Mouse (Mus musculus): ENCODE data around the gene Nfkbil1. TPM values are rescaled to one million over a fixed set of nuclear protein-coding genes. Genes with fewer than 3 reads are reported as not detected.

Gene Nfkbil1
- polyA plus RNA-seq, 1 experiment from 2014 or later, result 4.3 TPM

GRCm38 (mm10) chr17:35222299-35222698, 13.3 kb downstream of the Nfkbil1 start:
- no peaks in the 10 kb centered on the region for H3K27me3 ChIP-seq (replicated peaks; ENCODE audit: control insufficient read depth, insufficient read depth, low read length)
- H3K27ac ChIP-seq (ENCODE audit: low read depth), result no peak overlapping the region
- H3K9me3 ChIP-seq (ENCODE audit: control insufficient read depth, low read length), result no peaks in the 10 kb centered on the region
- WGBS, result 65% methylated on average over 6 of the region's 6 CpGs
- peaks cover 28% of the 10 kb centered on the region for H3K36me3 ChIP-seq (ENCODE audit: control insufficient read depth, insufficient read depth, low read length)
- peaks cover 16% of the 10 kb centered on the region for H3K4me1 ChIP-seq (replicated peaks; ENCODE audit: control insufficient read depth, insufficient read depth, low read length)
- ATAC-seq (replicated peaks; ENCODE audit: low FRiP score, low TSS enrichment, low read depth) (no peak), DNase-seq (ENCODE audit: low spot score) (no peak)
- H3K9ac ChIP-seq (ENCODE audit: low read length), result no peak overlapping the region
- no peak overlapping the region for H3K4me3 ChIP-seq (ENCODE audit: low read depth, low read length)
- H3K4me2 ChIP-seq (ENCODE audit: low read length), result no peak overlapping the region

- ATAC-seq (replicated peaks; ENCODE audit: low FRiP score, low TSS enrichment, low read depth), result no peak
- H3K4me1 ChIP-seq (replicated peaks; ENCODE audit: control insufficient read depth, insufficient read depth, low read length), result peaks cover 16% of the 10 kb centered on the region
- H3K36me3 ChIP-seq (ENCODE audit: control insufficient read depth, insufficient read depth, low read length), result peaks cover 26% of the 10 kb centered on the region
- peak within 1 kb of the TSS; percentile 57 for H3K27ac ChIP-seq (ENCODE audit: low read depth)
- 69% methylated on average over 28 of the region's 28 CpGs for WGBS
- H3K9me3 ChIP-seq (ENCODE audit: control insufficient read depth, low read length), result no peaks in the 10 kb centered on the region
- no peaks in the 10 kb centered on the region for H3K27me3 ChIP-seq (replicated peaks; ENCODE audit: control insufficient read depth, insufficient read depth, low read length)
- H3K9ac ChIP-seq (ENCODE audit: low read length), result peak within 1 kb of the TSS; percentile 13; the same call in 1 of the 2 replicates
- DNase-seq (ENCODE audit: low spot score), result no peak
- no peak within 1 kb of the TSS for H3K4me2 ChIP-seq (ENCODE audit: low read length)
- H3K4me3 ChIP-seq (ENCODE audit: low read depth, low read length), result no peak within 1 kb of the TSS
Observed at GRCm38 (mm10) chr17:35220156-35220952, 15.2 kb downstream of the Nfkbil1 start, which contains the start of gene Gm16181. Gene Gm16181, plus strand, starts transcription at chr17:35220834.

- DNase-seq (ENCODE audit: low spot score), result no peak
- H3K4me2 ChIP-seq (ENCODE audit: low read length), result no peak overlapping the region
- no peak overlapping the region for H3K9ac ChIP-seq (ENCODE audit: low read length)
- ATAC-seq (replicated peaks; ENCODE audit: low FRiP score, low TSS enrichment, low read depth), result no peak
- no peak overlapping the region for H3K4me3 ChIP-seq (ENCODE audit: low read depth, low read length)
- H3K27ac ChIP-seq (ENCODE audit: low read depth), result no peak overlapping the region
- 67% methylated on average over 6 of the region's 6 CpGs for WGBS
- no peaks in the 10 kb centered on the region for H3K27me3 ChIP-seq (replicated peaks; ENCODE audit: control insufficient read depth, insufficient read depth, low read length)
- no peaks in the 10 kb centered on the region for H3K9me3 ChIP-seq (ENCODE audit: control insufficient read depth, low read length)
- peaks cover 16% of the 10 kb centered on the region for H3K4me1 ChIP-seq (replicated peaks; ENCODE audit: control insufficient read depth, insufficient read depth, low read length)
- H3K36me3 ChIP-seq (ENCODE audit: control insufficient read depth, insufficient read depth, low read length), result peaks cover 20% of the 10 kb centered on the region
Observed at GRCm38 (mm10) chr17:35219601-35220041, 16.0 kb downstream of the Nfkbil1 start.

DNA sequence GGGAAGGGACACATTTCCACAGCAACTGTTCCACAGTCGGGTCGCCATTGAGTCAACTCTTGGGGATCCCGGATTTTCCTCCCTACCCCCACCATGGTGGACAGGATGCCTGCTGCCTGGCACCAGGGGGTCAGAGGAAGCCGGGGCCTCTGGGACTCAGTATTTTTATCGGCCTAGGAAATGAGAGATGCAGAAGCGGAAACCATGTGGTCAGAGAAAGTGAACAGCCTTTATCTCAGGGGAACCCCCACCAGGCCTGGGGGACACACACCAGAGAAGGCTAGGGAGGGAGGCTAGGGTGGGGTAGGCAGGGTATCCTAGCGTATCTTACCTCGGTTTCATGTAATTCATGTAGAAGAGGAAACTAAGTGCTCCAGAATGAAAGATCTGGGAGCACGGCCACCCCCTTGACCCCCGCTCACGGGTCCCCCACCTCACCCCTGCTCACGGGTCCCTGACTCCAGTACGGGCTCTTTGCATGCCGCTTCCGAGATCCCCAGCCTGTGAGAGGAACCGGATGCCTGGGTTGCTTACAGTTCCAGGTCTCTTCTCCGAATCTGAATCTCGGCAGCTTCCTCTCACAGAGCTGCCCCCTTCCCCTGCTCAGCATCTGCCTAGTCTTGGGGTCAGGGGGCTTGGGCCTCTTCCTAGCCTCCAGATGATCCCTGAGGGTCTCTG, 16.9 kb downstream of the Nfkbil1 start:
- ATAC-seq (replicated peaks; ENCODE audit: low FRiP score, low TSS enrichment, low read depth) (no peak), DNase-seq (ENCODE audit: low spot score) (no peak)
- no peak overlapping the region for H3K9ac ChIP-seq (ENCODE audit: low read length)
- H3K4me2 ChIP-seq (ENCODE audit: low read length), result no peak overlapping the region
- no peaks in the 10 kb centered on the region for H3K27me3 ChIP-seq (replicated peaks; ENCODE audit: control insufficient read depth, insufficient read depth, low read length)
- H3K4me3 ChIP-seq (ENCODE audit: low read depth, low read length), result no peak overlapping the region
- H3K27ac ChIP-seq (ENCODE audit: low read depth), result 0 out of 2 replicates have a peak overlapping the region, but pooled peaks have one; percentile 2
- peaks cover 20% of the 10 kb centered on the region for H3K36me3 ChIP-seq (ENCODE audit: control insufficient read depth, insufficient read depth, low read length)
- H3K9me3 ChIP-seq (ENCODE audit: control insufficient read depth, low read length), result no peaks in the 10 kb centered on the region
- H3K4me1 ChIP-seq (replicated peaks; ENCODE audit: control insufficient read depth, insufficient read depth, low read length), result peaks cover 16% of the 10 kb centered on the region
- WGBS, result 75% methylated on average over 18 of the region's 18 CpGs

GRCm38 (mm10) chr17:35213071-35213470, 22.5 kb downstream of the Nfkbil1 start:
- no peaks in the 10 kb centered on the region for H3K27me3 ChIP-seq (replicated peaks; ENCODE audit: control insufficient read depth, insufficient read depth, low read length)
- WGBS, result 90% methylated on average over 5 of the region's 5 CpGs
- H3K36me3 ChIP-seq (ENCODE audit: control insufficient read depth, insufficient read depth, low read length), result no peaks in the 10 kb centered on the region
- no peak overlapping the region for H3K4me3 ChIP-seq (ENCODE audit: low read depth, low read length)
- ATAC-seq (replicated peaks; ENCODE audit: low FRiP score, low TSS enrichment, low read depth) (no peak), DNase-seq (ENCODE audit: low spot score) (no peak)
- no peak overlapping the region for H3K27ac ChIP-seq (ENCODE audit: low read depth)
- H3K4me2 ChIP-seq (ENCODE audit: low read length), result no peak overlapping the region
- H3K9ac ChIP-seq (ENCODE audit: low read length), result no peak overlapping the region
- no peaks in the 10 kb centered on the region for H3K4me1 ChIP-seq (replicated peaks; ENCODE audit: control insufficient read depth, insufficient read depth, low read length)
- no peaks in the 10 kb centered on the region for H3K9me3 ChIP-seq (ENCODE audit: control insufficient read depth, low read length)

- WGBS, result 70% methylated on average over 3 of the region's 3 CpGs
- no peak overlapping the region for H3K4me3 ChIP-seq (ENCODE audit: low read depth, low read length)
- no peaks in the 10 kb centered on the region for H3K4me1 ChIP-seq (replicated peaks; ENCODE audit: control insufficient read depth, insufficient read depth, low read length)
- no peak for DNase-seq (ENCODE audit: low spot score)
- H3K36me3 ChIP-seq (ENCODE audit: control insufficient read depth, insufficient read depth, low read length), result no peaks in the 10 kb centered on the region
- H3K4me2 ChIP-seq (ENCODE audit: low read length), result no peak overlapping the region
- no peak overlapping the region for H3K9ac ChIP-seq (ENCODE audit: low read length)
- no peaks in the 10 kb centered on the region for H3K27me3 ChIP-seq (replicated peaks; ENCODE audit: control insufficient read depth, insufficient read depth, low read length)
- H3K27ac ChIP-seq (ENCODE audit: low read depth), result no peak overlapping the region
- no peaks in the 10 kb centered on the region for H3K9me3 ChIP-seq (ENCODE audit: control insufficient read depth, low read length)
- ATAC-seq (replicated peaks; ENCODE audit: low FRiP score, low TSS enrichment, low read depth), result no peak
Observed at GRCm38 (mm10) chr17:35210593-35210992, 25.0 kb downstream of the Nfkbil1 start.

DNA sequence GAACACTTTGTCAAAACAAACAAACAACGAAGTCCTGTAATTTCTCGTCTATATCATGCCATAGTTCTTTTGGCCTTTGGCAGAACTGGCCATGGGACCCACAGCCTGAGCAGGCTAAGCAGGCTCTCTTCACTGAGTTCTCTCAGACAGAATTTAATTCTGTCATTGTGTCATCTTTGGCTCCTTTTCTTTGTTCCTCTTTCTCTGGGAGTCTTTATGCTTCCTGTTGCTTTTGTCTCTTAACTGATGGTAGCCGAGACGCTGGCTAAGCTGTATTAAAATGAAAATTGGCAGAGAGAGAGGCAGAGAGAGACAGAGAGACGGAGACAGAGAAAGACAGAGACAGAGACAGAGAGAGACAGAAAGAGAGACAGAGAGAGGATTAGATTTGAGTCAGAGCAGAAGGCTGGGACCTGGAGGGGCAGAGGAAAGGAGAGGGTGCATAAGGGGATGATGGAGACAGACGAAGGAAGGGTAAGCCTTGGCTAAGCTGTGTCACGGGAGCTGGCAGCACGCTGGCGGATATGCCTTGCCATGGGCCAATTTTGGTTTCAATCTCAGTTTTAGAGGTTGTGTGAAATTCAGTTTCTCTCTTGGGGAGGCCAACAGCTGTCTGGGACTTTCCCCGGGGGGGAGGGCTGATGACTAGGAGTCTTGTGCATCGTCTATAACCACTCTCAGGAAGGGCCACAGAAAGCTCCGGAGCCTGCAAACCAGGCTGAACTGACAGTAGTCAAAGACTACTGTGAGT, 25.6 kb downstream of the Nfkbil1 start:
- no peaks in the 10 kb centered on the region for H3K36me3 ChIP-seq (ENCODE audit: control insufficient read depth, insufficient read depth, low read length)
- WGBS, result 78% methylated on average over 12 of the region's 12 CpGs

GRCm38 (mm10) chr17:35205380-35205769, 30.2 kb downstream of the Nfkbil1 start:
- Histone ChIP-seq H3K27ac (ENCODE audit: low read depth) (no peak overlapping the region), H3K36me3 (ENCODE audit: control insufficient read depth, insufficient read depth, low read length) (no peaks in the 10 kb centered on the region), H3K4me2 (ENCODE audit: low read length) (no peak overlapping the region), H3K9me3 (ENCODE audit: control insufficient read depth, low read length) (no peaks in the 10 kb centered on the region), H3K4me1 (replicated peaks; ENCODE audit: control insufficient read depth, insufficient read depth, low read length) (no peaks in the 10 kb centered on the region), H3K9ac (ENCODE audit: low read length) (no peak overlapping the region), H3K4me3 (ENCODE audit: low read depth, low read length) (no peak overlapping the region), H3K27me3 (replicated peaks; ENCODE audit: control insufficient read depth, insufficient read depth, low read length) (peaks cover 19% of the 10 kb centered on the region; the same call in 1 of the 2 replicates)
- ATAC-seq (replicated peaks; ENCODE audit: low FRiP score, low TSS enrichment, low read depth) (no peak), DNase-seq (ENCODE audit: low spot score) (no peak)
- WGBS, result 44% methylated on average over 10 of the region's 10 CpGs

More for the DNA sequence above, 25.6 kb downstream of the Nfkbil1 start:
- no peaks in the 10 kb centered on the region for H3K9me3 ChIP-seq (ENCODE audit: control insufficient read depth, low read length)
- no peak overlapping the region for H3K4me3 ChIP-seq (ENCODE audit: low read depth, low read length)
- no peak overlapping the region for H3K4me2 ChIP-seq (ENCODE audit: low read length)
- ATAC-seq (replicated peaks; ENCODE audit: low FRiP score, low TSS enrichment, low read depth) (no peak), DNase-seq (ENCODE audit: low spot score) (no peak)
- H3K9ac ChIP-seq (ENCODE audit: low read length), result no peak overlapping the region
- H3K4me1 ChIP-seq (replicated peaks; ENCODE audit: control insufficient read depth, insufficient read depth, low read length), result no peaks in the 10 kb centered on the region
- no peaks in the 10 kb centered on the region for H3K27me3 ChIP-seq (replicated peaks; ENCODE audit: control insufficient read depth, insufficient read depth, low read length)
- no peak overlapping the region for H3K27ac ChIP-seq (ENCODE audit: low read depth)

All from intestine, embryonic 14.5 days (tissue).